Mouse (Mus musculus) gastrocnemius, postnatal 14 days (tissue): ENCODE data around the gene 1810046K07Rik. TPM values are rescaled to one million over a fixed set of nuclear protein-coding genes. Genes with fewer than 3 reads are reported as not detected.

Experiments used
- DNase-seq: peaks from one replicate; pipeline ENCODE4 v3.0.0; 2021; ENCODE audit warnings: mixed read lengths
- intact Hi-C: fragments of 180-260 bp; cut with DNase I; formaldehyde crosslinking; loops from one replicate; pipeline ENCODE4 v1.15.1; 2025; ENCODE audit warnings: low total_unique reads
- total RNA-seq, 2 experiments: library from RNA; stranded (reverse); gene quantifications; 2 replicates each; pipeline ENCODE4 v1.2.3; 2021

1810046K07Rik gene
- total RNA-seq, 2 experiments from 2014 or later = not detected

DNA sequence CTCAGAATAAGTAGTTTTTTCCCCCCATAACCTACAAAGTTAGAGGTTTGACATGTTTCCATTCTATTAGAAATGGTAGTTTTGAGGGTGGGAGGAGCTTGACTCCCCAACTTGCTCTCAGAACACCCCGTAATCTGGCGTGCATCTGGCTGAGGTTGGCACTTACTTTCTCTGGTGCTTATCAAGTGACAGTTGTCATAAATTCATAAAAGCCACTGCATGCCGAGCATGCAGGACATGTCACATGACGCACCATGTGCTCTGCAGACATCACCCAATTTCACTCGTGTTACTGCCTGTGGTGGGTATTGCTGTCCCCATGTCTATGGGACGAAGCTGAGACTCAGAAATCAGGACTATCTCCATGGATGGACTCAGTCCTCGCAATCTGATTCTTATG, 18.2 kb downstream of the 1810046K07Rik start:
- intact Hi-C loops = no loop called here
- DNase-seq = no peak

DNA sequence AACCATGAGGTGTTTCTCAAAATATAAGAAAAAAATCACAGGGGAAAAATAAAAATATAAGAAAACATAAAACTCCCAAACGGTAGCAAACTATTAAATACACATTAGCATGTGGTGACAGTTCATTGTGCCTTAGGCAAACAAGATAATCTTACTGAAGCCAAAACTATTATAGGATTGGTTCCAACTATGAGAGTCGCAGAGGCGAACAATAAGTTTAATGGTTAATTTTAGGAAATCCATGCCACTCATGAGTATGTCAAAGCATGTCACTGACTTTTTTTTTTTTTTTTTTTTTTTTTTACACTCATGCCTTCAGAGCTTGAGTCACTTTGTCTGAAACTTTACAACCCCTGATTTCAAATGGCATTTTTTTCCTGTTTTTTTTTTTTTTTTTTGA, 22.4 kb downstream of the 1810046K07Rik start:
- no peak for DNase-seq
- intact Hi-C loops = no loop called here

DNA sequence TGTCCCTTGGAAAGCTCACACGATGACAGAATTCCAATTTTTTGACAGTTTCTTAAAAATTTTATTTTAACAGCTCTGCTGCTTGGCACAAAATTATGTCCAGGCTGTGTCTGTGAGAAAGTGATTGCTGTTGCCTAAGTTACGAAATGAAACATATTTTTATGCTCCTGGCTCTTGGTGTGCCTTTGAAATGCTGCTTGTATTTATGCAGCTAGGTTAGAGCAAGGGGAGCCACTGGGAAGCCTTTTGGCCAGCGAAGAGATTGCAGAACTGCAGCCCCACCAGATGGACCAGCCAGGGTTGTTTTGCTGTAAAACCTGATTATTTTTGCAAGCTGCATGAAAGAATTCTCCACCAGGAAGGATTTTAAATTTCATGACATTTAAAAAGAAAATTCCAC, 23.6 kb downstream of the 1810046K07Rik start:
- no peak for DNase-seq
- intact Hi-C loops = no loop called here

DNA sequence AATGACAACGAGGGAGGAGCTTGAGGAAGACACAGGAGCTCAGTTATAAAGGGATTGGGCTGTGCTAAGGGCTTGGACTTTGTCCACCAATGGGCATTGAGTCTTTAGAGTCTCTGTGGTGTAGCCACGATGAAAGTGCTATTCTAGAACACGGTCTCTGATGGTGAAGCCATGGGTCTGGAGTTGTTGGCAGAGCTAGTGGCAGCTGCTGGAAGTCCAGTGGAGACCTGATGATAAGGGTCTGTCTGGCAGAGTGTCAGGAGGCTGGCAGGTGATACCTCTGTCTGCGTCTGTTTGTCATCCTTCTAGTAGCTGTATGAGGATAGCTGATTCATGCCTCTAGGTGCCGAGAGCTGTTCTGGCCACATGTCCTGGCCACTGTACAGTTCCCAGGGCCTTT, 24.7 kb downstream of the 1810046K07Rik start:
- no peak for DNase-seq
- intact Hi-C loops = no loop called here

DNA sequence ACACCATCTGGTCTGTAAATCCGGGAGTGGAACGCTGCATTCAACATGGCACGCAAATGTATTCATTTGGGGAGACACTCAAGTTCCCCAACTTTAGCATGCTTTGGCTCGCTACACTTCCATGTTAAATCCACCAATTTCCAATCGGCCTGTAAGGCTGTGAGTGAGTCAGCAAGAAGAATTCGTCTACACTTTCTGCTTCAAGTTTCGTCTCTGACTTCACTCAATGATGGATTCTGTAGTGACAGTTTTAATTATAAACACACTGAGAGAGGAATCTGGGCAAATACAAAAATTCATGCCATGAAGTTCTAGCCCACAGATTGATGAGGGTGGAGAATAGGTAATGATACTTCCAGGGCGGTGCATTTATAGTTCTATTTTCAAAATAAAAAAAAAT, 35.2 kb downstream of the 1810046K07Rik start:
- no peak for DNase-seq
- intact Hi-C loops = no loop called here

DNA sequence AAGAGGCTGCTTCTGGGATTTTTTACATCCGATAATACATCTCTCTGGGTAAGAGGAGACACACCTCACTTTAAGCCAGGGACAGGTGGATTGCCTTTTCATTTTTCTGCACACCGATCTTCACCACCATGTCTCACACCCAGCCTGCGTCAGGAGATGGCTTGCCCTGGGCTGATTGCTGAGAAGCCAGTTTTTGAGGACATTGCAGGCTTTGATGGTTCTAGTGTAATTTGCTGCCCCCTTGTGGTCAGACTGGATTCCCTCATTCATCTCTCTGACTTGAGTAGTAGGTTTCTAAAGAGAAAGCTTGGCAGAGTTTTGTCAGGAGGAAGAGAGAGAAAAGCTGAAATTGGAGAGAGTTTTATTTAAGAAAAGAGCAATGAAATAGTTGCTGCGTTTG, 36.0 kb downstream of the 1810046K07Rik start:
- intact Hi-C loops = loop anchor here (1.0 kb wide), 1 partner anchor 132 kb away; no protein-coding TSS in a partner anchor
- peak; percentile 66 for DNase-seq

DNA sequence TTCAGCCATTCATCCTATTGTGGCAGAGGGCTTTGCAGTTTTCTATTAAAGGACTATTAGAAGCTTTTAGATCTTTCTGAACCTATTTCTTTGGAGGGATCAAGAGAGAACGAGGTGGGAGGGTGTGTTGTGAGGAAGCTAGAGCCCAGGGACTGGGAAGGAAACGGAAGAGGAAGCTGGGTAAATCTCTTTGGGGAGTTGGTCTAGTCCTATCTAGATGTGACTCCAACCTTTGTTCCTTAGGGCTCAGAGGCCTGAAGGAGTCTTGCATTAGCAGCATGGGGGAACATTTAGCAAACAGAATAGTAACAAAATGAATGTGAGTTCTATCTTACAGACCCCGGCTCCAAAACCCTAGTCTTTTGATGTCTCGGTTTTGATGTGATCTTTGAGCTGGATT, 37.7 kb downstream of the 1810046K07Rik start:
- intact Hi-C loops = no loop called here
- DNase-seq = no peak

DNA sequence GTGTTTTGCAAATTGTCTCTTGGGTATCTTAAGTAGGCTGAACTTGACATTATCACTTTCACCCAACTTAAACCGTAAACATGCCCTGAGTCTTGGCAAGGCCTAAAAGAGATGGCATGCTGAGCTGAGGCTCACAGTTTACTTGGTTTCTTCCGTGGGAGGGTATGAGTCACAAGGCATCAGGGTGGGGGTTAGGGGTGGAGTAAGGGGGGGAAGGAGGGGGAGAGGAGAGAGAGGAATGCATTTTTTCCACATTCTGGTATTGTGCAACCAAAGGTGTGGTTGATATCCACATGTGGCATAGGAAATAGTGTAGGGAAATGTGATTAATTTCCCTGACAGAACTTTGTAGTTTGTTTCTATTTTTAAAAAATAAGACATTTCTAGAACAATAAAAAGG, 42.6 kb downstream of the 1810046K07Rik start:
- DNase-seq = no peak
- intact Hi-C loops = no loop called here

DNA sequence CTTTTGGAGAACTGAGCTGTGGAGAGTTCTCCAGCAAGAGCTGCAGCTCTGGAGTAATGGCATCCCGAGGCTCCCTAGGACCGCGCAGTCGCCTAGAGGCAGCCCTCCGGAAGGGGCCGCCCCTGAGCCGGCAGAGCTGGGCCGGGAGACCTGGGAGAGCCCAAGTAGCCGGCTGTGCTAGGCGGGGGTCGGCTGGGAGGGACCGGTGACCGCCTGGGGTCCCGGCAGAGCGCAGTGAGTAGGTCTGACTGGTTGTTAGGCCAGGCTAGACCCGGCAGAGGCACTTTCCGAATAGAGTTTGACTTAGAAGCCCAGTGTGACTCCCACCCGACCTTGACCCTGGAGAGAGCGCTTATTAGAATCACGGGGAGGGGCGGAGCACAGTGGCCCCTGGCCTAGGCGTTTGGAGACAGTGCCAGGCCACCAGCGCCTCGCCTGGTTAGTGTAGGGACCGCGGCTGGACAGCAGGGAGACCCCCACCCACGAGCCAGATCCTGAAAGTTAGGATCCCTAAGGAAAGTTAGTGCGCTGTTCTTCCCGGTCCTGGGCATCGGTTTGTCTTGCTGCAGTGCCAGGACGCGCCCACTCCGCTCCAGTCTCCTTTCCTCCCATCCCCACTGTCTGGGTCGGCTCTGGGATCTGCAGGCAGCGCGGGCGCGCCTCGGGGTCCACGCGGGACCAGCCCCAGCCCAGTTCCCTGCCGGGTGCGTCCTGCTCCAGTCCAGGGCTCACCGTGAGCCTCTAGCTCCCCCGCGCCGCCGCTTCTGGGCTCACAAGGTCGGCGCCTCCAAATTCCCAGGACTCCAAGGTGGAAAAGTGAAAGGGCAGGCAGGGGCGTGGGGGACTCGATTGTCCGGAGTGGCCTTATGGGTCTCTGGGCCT, 50.0 kb downstream of the 1810046K07Rik start, which contains the start of gene Colca2:
TSS of gene Colca2 (minus strand) at position 70 of the 882 bp plus-strand sequence.
- DNase-seq = peak; percentile 86
- intact Hi-C loops = no loop called here

DNA sequence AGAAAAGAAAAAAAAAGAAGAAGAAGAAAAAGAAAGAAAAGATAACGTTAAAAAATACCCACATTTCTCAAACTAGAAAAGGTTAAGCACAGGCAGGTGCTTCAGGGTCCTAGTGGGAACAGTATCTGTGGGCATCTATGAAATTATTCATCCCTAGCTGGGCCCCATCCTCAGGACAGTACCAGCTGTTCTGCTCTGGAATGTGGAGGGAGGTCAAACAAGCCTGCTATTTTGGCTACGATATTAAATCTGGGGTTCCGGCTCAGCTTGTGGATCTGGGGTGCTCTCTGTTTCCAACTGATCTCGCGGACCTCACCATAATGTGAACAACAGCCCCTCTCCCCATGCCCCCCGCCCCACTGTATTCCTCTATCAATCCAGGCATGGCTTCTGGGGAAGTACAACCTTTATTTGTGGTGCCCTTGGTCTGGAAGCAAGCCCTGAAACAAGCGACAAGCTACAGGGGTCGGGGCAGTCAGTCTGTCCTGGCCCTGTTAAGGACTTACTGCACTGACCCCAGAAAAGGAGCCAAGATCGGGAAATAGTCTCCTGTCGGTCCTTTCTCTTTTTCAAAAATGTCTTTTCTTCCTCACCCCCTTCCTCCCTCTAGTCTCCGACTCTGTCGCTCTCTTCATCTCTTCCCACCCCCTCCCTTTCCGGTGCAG, 50.8 kb downstream of the 1810046K07Rik start:
- intact Hi-C loops = no loop called here
- no peak for DNase-seq

DNA sequence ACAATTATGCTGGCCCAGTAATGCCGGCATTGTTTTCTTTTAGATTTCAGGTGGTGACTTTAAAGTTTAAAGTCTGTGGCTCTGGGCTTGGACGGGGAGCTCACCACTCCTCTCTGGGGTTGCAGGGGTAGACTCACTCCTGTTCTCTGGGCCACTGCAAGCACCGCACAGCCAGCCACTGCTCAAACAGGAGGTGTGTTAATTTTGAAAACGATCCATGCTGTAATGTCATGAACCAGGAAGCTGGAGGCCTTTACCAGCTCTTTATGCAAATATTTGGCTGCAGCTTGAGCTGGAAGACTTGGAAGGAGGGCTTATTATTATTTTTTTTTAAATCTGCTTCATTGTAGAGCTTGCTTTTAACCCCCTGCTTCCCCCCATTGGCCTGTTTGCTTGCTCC, 54.0 kb downstream of the 1810046K07Rik start:
- intact Hi-C loops = no loop called here
- DNase-seq = no peak

DNA sequence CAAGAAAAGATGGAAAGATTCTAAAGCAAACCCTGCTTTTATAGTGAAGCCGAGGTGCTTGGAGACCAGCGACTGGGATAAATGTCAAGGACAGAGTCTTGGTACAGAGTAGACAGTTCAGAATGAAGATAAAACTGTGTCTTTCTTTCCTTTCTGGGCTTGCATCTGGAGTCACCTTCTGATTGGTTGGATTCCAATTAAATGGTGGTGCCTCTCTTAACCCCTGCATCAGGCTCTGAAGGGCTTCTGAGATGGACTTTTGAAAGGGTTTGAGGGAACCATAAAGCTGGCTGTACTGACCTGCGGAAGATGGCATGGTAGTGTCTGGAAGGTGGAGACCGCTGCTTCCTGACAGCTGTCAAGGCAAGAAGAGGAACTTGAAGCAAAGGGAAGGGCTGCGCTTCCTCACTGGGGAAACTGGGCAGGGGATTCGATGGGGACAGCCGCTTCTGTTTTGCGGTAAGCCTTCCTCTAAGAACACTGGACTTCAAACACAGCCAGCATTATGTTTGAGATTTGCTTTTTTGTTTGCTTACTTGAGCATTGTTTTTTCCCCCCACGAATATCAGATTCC, 55.0 kb downstream of the 1810046K07Rik start:
- DNase-seq = no peak
- intact Hi-C loops = no loop called here

DNA sequence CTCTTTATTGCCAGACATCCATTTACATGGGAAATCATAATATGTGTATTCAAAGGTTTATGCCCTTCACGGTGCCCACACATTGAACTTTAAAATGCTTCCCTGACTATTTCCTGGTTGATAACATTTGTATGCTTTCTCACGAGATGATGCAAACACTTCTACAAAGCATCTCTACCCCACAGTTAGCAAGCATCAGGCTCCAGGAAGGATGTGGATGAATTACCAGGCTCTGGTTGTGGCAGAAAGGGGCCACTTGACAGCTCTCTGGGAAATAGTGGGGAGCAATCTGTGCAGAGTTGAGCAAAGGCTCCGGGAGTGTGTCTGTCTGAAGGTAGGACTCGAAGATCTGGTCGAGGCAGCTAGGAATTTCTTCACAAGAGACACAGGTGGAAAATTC, 56.6 kb downstream of the 1810046K07Rik start:
- intact Hi-C loops = no loop called here
- DNase-seq = no peak

DNA sequence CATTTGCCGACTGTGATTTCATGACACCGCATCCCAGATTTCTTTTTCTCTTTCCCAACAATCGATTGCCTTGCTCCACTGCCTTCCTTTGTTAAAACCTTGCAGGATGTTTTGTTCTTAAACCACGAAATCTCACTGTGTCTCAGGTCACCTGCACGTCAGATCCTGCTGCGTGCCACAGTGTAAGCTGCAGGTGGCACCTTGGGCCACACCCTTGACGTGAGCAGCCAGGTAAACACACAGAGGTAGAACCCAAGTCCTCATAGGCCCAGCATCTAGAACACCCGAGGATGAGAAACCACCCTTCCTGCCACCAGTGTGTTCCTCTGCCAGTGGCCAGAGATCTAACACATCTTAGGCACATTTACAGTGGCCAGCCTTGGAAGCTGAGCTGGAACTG, 57.6 kb downstream of the 1810046K07Rik start:
- no peak for DNase-seq
- intact Hi-C loops = no loop called here

DNA sequence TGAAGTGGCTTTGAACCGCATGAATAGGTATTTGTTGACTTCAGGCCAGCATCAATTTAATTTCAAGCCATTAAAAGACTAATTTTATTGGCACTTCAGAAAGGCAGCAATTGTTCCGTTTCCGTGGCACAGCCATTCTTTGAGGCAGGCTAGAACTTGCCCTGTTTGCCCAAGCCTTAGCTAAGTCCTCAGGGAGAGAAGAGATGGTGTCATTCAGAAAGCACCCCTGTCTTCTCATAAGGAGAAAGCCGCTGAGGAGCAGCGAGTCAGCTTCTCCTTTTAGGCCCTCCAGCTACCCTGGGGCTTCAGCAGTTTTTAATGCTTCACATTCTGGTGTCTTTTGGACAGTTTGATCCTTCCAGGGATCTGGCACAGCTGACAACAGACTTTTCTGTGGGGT, 59.9 kb downstream of the 1810046K07Rik start:
- DNase-seq = no peak
- intact Hi-C loops = no loop called here

DNA sequence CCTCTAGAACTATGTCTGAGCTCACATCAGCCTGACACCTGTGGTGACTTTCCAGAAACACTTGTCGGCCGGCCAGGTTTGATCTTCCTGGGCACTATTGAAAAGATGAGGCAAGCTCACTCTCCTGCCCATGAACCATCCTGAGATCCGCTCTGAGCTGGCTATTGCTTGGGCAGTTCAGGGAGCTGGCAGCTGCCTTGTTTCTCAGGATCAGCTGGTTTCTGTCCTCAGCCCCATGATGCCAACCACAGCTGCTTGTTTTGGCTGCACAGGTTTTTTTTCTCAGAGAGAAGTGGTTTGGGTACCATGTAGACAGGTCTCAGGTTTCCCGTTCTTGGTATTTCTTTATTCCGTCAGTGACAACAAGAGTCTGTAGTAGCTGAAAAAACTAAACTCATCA, 70.3 kb downstream of the 1810046K07Rik start:
- intact Hi-C loops = no loop called here

DNA sequence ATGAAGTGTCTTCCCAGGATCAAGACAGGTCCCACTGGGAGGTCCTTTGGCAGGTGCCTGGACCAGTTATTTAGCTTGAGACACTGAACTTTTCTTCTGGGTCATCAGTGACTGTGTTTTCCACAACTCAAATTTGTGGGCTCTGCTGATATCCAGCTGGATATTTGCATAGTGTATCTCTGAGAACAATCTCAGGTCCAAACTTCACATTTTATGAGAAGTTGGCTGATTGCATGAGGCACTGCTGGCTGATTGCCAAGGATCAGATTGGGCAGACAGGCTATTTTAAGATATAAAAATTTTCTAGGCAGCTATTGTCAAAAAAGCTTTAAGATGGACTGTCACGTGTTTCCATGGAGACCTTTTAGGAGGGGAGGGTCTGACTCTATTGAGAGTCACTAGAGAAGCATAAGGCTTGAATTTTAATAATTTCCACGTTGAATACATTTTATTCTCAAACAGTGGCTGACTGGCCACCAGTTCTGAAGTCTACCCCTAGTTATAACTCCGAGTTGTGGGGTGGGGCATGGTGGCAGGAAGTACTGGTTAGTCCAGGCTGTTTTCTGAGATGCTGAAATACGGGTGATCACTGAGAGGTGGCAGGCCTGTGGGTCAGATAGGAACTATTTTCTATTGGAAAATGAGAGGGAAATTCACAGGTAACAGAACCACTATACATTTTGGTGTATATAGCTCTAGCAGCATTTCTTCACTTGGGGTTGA, 71.8 kb downstream of the 1810046K07Rik start:
- intact Hi-C loops = no loop called here
- no peak for DNase-seq

More for the DNA sequence above, 70.3 kb downstream of the 1810046K07Rik start:
- no peak for DNase-seq
